Mouse (Mus musculus): ENCODE data around the gene Plcb3. TPM values are rescaled to one million over a fixed set of nuclear protein-coding genes. Genes with fewer than 3 reads are reported as not detected.
A peak's percentile ranks its signal among the peaks of the same experiment; 100 is the strongest.

Plcb3 gene
- polyA plus RNA-seq, 1 experiment from 2014 or later = 138 TPM

DNA sequence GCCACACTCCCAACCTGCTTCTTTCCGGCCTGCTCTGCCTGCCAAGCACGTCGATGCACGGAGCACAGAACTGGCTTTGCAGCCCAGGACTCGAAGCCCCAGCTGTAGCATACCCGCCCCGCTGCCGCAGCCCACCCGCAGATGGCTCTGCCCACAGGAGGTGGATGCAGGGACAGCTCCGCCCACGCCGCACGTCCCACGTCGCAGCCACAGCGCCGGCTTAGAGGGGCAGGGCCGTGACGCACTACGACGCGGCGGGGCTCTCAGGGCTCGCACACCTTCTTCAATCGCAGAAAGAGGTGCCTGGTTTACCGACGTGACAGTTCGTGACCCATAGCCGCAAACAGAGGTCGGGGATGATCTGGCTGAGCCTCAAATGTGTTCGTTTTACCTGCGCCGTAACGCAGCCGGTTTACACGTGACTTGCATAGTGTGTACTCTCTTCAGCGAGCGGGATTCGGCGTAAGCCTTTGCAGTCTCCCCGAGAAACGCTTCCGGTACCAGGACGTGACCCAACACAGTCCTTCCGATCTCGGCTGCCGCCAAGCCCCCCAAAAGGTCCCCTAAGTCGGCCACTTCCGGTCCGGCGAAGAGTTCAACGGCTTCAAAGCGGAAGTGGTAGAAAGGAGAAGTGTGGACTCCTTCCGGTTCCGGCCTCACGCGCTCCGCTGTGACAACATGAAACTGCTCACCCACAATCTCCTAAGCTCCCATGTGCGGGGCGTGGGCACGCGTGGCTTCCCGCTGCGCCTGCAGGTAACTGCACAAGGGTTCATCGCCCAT, 66.6 kb downstream of the Plcb3 start, which contains the start of the genes Trmt112 and Prdx5:
Trmt112 (plus strand) TSS at position 192 of the 783 bp plus-strand sequence.
Prdx5 (minus strand) TSS at position 600 of the 783 bp plus-strand sequence.
- H3K27me3 ChIP-seq (replicated peaks; ENCODE audit: control insufficient read depth, insufficient read depth, low read length) = no peaks in the 10 kb centered on the region
- DNase-seq (ENCODE audit: low spot score) = peak; percentile 93
- WGBS = under 1% methylated on average over 65 of the region's 65 CpGs
- H3K4me3 ChIP-seq (ENCODE audit: low read depth, low read length) = peak within 1 kb of the TSS; percentile 74
- peak within 1 kb of the TSS; percentile 99 for H3K27ac ChIP-seq (ENCODE audit: low read depth)
- no peaks in the 10 kb centered on the region for H3K9me3 ChIP-seq (ENCODE audit: control insufficient read depth, low read length)
- peaks cover 52% of the 10 kb centered on the region for H3K36me3 ChIP-seq (ENCODE audit: control insufficient read depth, insufficient read depth, low read length)
- peak within 1 kb of the TSS; percentile 74 for H3K9ac ChIP-seq (ENCODE audit: low read length)
- H3K4me2 ChIP-seq (ENCODE audit: low read length) = peak within 1 kb of the TSS; percentile 78
- peak; percentile 90 for ATAC-seq (replicated peaks; ENCODE audit: low FRiP score, low TSS enrichment, low read depth)
- peaks cover 18% of the 10 kb centered on the region for H3K4me1 ChIP-seq (replicated peaks; ENCODE audit: control insufficient read depth, insufficient read depth, low read length)

DNA sequence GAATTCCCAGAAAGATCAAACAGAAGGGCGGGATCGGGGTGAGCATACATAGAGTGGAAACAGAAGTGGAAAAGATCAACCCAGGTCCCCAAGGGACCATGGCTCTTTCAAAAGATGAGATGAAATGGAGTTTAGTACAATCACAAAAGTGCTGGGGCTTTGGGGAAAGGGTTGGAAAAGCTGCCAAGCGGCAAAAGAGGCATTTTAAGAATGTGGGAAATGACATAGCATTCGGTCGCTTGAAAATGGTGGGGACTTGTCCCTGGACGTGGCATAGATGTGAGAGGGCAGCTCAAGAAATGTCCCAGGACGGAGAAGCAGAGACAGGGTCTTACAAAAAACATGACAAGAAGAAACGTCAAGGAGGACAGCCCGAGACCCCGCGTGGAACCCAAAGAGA, 67.2 kb downstream of the Plcb3 start:
- peak overlapping the region; percentile 78 for H3K4me2 ChIP-seq (ENCODE audit: low read length)
- no peaks in the 10 kb centered on the region for H3K27me3 ChIP-seq (replicated peaks; ENCODE audit: control insufficient read depth, insufficient read depth, low read length)
- no peaks in the 10 kb centered on the region for H3K9me3 ChIP-seq (ENCODE audit: control insufficient read depth, low read length)
- peak overlapping the region; percentile 99 for H3K27ac ChIP-seq (ENCODE audit: low read depth)
- H3K9ac ChIP-seq (ENCODE audit: low read length) = peak overlapping the region; percentile 74
- no peak for DNase-seq (ENCODE audit: low spot score)
- peak overlapping the region; percentile 74 for H3K4me3 ChIP-seq (ENCODE audit: low read depth, low read length)
- ATAC-seq (replicated peaks; ENCODE audit: low FRiP score, low TSS enrichment, low read depth) = no peak
- WGBS = 8% methylated on average over 11 of the region's 11 CpGs
- peaks cover 52% of the 10 kb centered on the region for H3K36me3 ChIP-seq (ENCODE audit: control insufficient read depth, insufficient read depth, low read length)
- peaks cover 18% of the 10 kb centered on the region for H3K4me1 ChIP-seq (replicated peaks; ENCODE audit: control insufficient read depth, insufficient read depth, low read length)

DNA sequence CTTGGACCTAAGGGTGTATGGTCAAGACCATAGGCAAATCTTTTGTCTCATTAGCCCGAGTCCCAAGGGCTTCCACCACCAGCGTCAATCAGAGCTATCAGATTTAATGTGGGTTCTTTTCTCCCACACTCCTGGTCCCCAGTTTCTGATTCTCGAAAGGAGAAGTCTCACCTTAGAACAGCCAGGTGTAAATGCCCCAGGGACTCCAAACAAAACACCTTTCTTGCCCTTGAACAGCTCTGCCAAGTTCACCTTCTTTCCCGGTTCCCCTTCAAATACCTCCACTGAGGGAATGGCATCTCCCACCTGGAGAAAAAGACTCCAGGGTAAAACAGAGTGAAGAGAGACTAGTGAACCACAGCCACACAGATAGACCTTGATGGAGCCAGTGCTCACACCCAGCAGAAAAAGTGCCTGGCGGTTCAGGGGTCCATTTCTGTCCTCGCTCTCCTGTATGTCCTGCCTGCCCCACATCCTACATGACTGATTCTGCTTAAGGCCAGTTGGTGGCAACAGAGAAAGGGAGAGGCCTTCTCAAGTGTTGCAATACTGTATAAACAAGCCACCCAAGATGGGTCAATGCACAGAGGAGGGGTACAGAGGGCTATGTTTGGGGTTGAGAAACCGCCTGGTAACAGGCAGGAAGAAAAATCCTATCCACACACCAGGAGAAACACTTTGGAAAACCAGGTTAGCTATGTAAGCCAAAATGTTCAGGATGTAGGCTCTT, 68.3 kb downstream of the Plcb3 start:
- no peak for ATAC-seq (replicated peaks; ENCODE audit: low FRiP score, low TSS enrichment, low read depth)

DNA sequence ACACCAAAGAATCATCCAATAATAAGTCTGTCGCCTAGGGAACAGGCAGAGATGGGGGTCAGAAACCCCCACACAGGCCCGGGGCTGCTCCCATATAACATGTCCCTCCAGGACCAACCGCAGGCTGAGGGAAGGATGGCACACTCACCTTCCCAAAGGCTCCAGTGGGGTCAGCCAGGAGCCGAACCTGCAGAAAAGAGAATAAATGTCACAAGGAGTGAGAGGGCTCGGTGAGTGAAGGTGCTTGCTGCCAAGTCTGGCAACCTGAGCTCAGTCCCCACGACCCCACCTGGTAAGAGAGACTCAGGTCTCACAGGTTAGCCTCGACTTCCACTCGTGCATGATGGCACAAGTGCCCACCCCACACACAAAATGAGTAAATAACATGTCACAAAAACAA, 69.2 kb downstream of the Plcb3 start:
- 95% methylated on average over 8 of the region's 8 CpGs for WGBS
- DNase-seq (ENCODE audit: low spot score) = no peak
- ATAC-seq (replicated peaks; ENCODE audit: low FRiP score, low TSS enrichment, low read depth) = no peak
- no peaks in the 10 kb centered on the region for H3K9me3 ChIP-seq (ENCODE audit: control insufficient read depth, low read length)
- no peak overlapping the region for H3K9ac ChIP-seq (ENCODE audit: low read length)
- H3K27ac ChIP-seq (ENCODE audit: low read depth) = no peak overlapping the region
- no peak overlapping the region for H3K4me3 ChIP-seq (ENCODE audit: low read depth, low read length)
- H3K36me3 ChIP-seq (ENCODE audit: control insufficient read depth, insufficient read depth, low read length) = peaks cover 35% of the 10 kb centered on the region
- peaks cover 18% of the 10 kb centered on the region for H3K4me1 ChIP-seq (replicated peaks; ENCODE audit: control insufficient read depth, insufficient read depth, low read length)
- no peaks in the 10 kb centered on the region for H3K27me3 ChIP-seq (replicated peaks; ENCODE audit: control insufficient read depth, insufficient read depth, low read length)
- no peak overlapping the region for H3K4me2 ChIP-seq (ENCODE audit: low read length)

More for the DNA sequence above, 68.3 kb downstream of the Plcb3 start:
- Histone ChIP-seq H3K27ac (ENCODE audit: low read depth) (no peak overlapping the region), H3K4me3 (ENCODE audit: low read depth, low read length) (peak overlapping the region; percentile 74), H3K36me3 (ENCODE audit: control insufficient read depth, insufficient read depth, low read length) (peaks cover 44% of the 10 kb centered on the region), H3K9me3 (ENCODE audit: control insufficient read depth, low read length) (no peaks in the 10 kb centered on the region), H3K4me2 (ENCODE audit: low read length) (peak overlapping the region; percentile 78), H3K9ac (ENCODE audit: low read length) (peak overlapping the region; percentile 74; the same call in 1 of the 2 replicates), H3K4me1 (replicated peaks; ENCODE audit: control insufficient read depth, insufficient read depth, low read length) (peaks cover 18% of the 10 kb centered on the region), H3K27me3 (replicated peaks; ENCODE audit: control insufficient read depth, insufficient read depth, low read length) (no peaks in the 10 kb centered on the region)
- DNase-seq (ENCODE audit: low spot score) = no peak
- 90% methylated on average over 7 of the region's 7 CpGs for whole genome bisulfite sequencing

DNA sequence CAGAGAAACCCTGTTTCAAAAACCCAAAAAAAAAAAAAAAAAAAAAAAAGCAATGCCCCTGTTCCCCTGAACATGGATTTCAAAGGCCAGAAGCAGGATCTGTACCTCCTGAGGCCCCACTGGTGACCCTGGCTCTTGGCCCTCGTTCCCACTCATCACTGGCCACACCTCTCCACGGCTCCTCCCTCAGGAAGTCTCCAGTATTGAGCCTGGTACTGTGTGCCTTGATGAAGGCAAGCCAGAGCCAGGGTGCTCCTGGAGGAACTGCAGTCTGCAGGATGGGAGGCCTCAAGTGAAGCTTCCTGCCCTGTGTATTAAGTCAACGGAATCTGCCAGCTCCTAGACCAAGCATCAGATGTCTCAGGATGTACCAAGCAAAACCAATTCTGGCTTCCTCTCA, 70.1 kb downstream of the Plcb3 start:
- DNase-seq (ENCODE audit: low spot score) (no peak), ATAC-seq (replicated peaks; ENCODE audit: low FRiP score, low TSS enrichment, low read depth) (no peak)
- Histone ChIP-seq H3K36me3 (ENCODE audit: control insufficient read depth, insufficient read depth, low read length) (peaks cover 26% of the 10 kb centered on the region), H3K27ac (ENCODE audit: low read depth) (no peak overlapping the region), H3K4me2 (ENCODE audit: low read length) (no peak overlapping the region), H3K9me3 (ENCODE audit: control insufficient read depth, low read length) (no peaks in the 10 kb centered on the region), H3K27me3 (replicated peaks; ENCODE audit: control insufficient read depth, insufficient read depth, low read length) (no peaks in the 10 kb centered on the region), H3K9ac (ENCODE audit: low read length) (no peak overlapping the region), H3K4me1 (replicated peaks; ENCODE audit: control insufficient read depth, insufficient read depth, low read length) (peaks cover 17% of the 10 kb centered on the region), H3K4me3 (ENCODE audit: low read depth, low read length) (no peak overlapping the region)
- 90% methylated on average over 3 of the region's 3 CpGs for WGBS

DNA sequence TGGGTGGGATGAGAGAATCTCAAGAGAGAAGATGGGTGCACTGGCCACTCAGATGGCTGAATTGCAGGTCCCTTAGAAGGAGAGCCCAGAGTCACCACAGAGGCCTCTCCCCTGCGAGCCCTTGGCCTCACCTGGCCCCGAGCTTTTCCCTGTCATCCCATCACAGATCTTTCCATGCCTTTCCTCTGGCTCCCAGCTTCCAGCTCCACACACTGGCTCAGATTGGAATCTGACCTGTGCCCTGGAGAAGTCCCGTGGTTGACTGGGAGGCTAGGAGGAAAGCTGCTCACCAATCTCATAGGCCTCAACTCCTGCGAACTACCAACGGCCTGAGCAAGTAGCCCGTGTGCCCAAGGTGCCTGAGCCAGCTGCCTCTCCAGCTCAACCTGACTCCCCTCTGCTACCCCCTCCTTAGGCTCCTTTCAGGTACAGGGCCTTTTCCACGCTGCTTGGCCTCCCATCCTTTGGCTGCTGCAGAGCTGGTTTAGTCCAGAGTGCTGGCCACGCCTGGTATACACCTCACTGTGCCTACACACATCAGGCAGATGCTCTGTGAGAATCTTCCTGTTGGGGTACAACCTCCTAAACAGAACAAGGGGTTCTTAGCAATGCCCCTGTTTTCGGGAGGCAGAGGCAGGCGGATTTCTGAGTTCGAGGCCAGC, 70.6 kb downstream of the Plcb3 start:
- no peak for ATAC-seq (replicated peaks; ENCODE audit: low FRiP score, low TSS enrichment, low read depth)
- H3K4me2 ChIP-seq (ENCODE audit: low read length) = no peak overlapping the region
- peaks cover 23% of the 10 kb centered on the region for H3K36me3 ChIP-seq (ENCODE audit: control insufficient read depth, insufficient read depth, low read length)
- DNase-seq (ENCODE audit: low spot score) = no peak
- H3K27me3 ChIP-seq (replicated peaks; ENCODE audit: control insufficient read depth, insufficient read depth, low read length) = no peaks in the 10 kb centered on the region
- no peak overlapping the region for H3K27ac ChIP-seq (ENCODE audit: low read depth)
- WGBS = 92% methylated on average over 11 of the region's 11 CpGs
- H3K9ac ChIP-seq (ENCODE audit: low read length) = no peak overlapping the region
- H3K9me3 ChIP-seq (ENCODE audit: control insufficient read depth, low read length) = no peaks in the 10 kb centered on the region
- H3K4me3 ChIP-seq (ENCODE audit: low read depth, low read length) = no peak overlapping the region
- peaks cover 13% of the 10 kb centered on the region for H3K4me1 ChIP-seq (replicated peaks; ENCODE audit: control insufficient read depth, insufficient read depth, low read length)

DNA sequence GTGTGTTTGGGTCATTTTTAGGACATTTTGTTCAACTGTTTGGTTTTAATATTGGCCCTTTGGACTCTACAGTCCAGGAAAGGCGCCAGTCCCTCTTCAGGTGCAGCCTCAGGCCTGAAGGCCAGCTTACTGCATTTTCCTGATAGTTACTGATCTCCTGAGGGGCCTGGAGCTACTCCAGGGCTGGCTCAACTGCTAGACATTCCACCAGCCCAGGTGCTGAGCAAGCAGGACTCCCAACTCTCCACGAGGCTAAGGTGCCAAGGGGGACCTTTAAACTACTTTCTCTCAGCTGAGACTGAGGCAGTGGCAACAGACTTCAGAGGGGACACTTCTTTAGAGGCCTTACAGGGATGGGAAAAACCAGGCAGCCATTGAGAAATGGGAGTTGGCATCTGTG, 71.4 kb downstream of the Plcb3 start:
- 0 out of 2 replicates have a peak, but pooled peaks cover 3% of the 10 kb centered on the region for H3K9me3 ChIP-seq (ENCODE audit: control insufficient read depth, low read length)
- H3K4me1 ChIP-seq (replicated peaks; ENCODE audit: control insufficient read depth, insufficient read depth, low read length) = peaks cover 13% of the 10 kb centered on the region
- DNase-seq (ENCODE audit: low spot score) = no peak
- peaks cover 23% of the 10 kb centered on the region for H3K36me3 ChIP-seq (ENCODE audit: control insufficient read depth, insufficient read depth, low read length)
- H3K4me3 ChIP-seq (ENCODE audit: low read depth, low read length) = no peak overlapping the region
- 81% methylated on average over 2 of the region's 2 CpGs for WGBS
- no peaks in the 10 kb centered on the region for H3K27me3 ChIP-seq (replicated peaks; ENCODE audit: control insufficient read depth, insufficient read depth, low read length)
- ATAC-seq (replicated peaks; ENCODE audit: low FRiP score, low TSS enrichment, low read depth) = no peak
- no peak overlapping the region for H3K27ac ChIP-seq (ENCODE audit: low read depth)
- H3K9ac ChIP-seq (ENCODE audit: low read length) = no peak overlapping the region
- no peak overlapping the region for H3K4me2 ChIP-seq (ENCODE audit: low read length)

DNA sequence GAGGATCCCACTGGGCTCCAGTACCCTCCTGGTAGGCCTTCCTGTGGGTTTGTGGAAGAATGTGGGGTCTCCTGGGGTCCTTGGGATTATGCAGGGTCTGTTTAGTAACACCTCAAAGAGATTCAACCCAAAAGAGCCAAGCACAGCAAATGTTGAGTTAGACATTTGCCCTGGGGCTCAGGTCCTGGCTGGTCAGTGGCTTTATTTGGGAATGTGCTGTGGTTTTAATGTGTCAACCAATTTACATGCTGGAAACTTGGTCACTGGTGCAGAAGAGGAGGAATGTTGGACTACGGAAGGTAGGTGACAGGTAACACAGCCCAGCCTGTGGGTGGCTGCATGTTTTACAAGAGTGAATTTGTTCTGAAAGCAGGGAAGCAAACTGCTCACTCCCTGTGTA, 73.2 kb downstream of the Plcb3 start:
- H3K4me2 ChIP-seq (ENCODE audit: low read length) = no peak overlapping the region
- H3K9ac ChIP-seq (ENCODE audit: low read length) = no peak overlapping the region
- WGBS = 85% methylated on average over 1 of the region's 1 CpGs
- peaks cover 23% of the 10 kb centered on the region for H3K36me3 ChIP-seq (ENCODE audit: control insufficient read depth, insufficient read depth, low read length)
- 0 out of 2 replicates have a peak, but pooled peaks cover 3% of the 10 kb centered on the region for H3K9me3 ChIP-seq (ENCODE audit: control insufficient read depth, low read length)
- DNase-seq (ENCODE audit: low spot score) (no peak), ATAC-seq (replicated peaks; ENCODE audit: low FRiP score, low TSS enrichment, low read depth) (no peak)
- H3K27ac ChIP-seq (ENCODE audit: low read depth) = no peak overlapping the region
- no peak overlapping the region for H3K4me3 ChIP-seq (ENCODE audit: low read depth, low read length)
- H3K27me3 ChIP-seq (replicated peaks; ENCODE audit: control insufficient read depth, insufficient read depth, low read length) = no peaks in the 10 kb centered on the region
- peaks cover 2% of the 10 kb centered on the region for H3K4me1 ChIP-seq (replicated peaks; ENCODE audit: control insufficient read depth, insufficient read depth, low read length)
